Mouse (Mus musculus) urinary bladder, postnatal 10 days (tissue): ENCODE measurements around the gene Fcer2a.

Experiments used
- DNase-seq: peaks from one replicate; pipeline ENCODE4 v3.0.0; 2022; ENCODE audit warnings: low spot score

Fcer2a gene

DNA sequence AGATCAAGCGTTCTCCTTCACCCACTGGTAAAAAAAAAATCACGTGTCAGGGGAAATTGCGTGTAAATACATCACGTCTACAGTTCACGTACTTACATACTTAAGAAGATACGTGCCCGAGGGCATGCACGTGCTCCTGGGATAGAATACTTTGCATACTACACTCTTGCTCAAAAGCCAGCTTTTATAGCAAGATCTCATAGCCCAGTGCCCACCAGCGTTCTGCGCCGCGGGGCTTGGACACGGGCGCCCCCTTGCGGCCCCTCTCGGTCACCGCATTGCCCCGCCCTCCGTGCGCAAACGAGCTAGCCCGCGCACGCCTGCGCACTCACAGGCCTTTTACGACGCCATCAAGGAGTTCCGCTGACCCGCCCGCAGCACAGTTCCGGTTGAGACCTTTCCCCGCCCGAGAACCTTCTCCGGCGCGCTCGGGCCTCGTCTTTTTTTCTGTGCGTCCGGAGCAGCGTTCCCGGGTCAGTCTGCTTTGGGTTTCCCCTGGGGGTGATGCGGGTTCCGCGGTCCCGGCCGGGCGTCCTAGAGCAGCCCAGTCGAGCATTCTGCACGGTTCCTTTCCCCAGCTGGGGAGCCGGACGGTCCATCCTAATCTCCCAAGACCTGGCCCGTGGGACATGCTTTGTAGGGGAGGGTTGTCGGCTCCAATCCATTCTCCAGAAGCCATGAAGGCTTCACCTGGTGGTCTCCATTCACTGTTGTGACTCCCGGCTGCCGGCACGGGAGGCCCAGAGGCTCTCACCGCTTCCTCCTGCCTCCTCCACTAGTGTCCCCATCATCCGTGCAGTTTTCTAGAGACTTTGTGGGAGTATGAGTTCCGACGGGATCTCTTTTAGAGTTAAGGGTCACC lies 17.6 kb downstream of the Fcer2a start, which contains the start of gene Trappc5:
Gene Trappc5, plus strand, starts transcription at position 169 of the 862 bp plus-strand sequence.
- DNase-seq: peak; percentile 62

DNA sequence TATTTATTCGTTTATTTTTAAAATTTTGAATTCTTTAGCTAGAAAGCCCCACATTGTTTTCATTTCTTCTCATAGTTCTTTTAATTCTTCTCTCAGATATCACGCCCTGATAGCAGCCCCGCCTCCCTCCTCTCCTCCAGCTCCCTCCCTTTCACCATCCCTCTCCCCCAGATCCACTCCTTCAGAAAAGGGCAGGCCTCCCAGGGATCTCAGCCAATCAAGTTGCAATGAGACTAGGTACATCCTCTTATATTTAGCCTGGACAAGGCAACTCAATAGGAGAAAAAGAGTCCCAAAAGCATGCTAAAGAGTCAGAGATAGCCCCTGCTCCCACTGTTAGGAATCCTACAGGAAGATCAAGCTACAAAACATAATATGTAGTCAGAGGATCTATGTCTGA lies 19.3 kb downstream of the Fcer2a start:
- no peak for DNase-seq

DNA sequence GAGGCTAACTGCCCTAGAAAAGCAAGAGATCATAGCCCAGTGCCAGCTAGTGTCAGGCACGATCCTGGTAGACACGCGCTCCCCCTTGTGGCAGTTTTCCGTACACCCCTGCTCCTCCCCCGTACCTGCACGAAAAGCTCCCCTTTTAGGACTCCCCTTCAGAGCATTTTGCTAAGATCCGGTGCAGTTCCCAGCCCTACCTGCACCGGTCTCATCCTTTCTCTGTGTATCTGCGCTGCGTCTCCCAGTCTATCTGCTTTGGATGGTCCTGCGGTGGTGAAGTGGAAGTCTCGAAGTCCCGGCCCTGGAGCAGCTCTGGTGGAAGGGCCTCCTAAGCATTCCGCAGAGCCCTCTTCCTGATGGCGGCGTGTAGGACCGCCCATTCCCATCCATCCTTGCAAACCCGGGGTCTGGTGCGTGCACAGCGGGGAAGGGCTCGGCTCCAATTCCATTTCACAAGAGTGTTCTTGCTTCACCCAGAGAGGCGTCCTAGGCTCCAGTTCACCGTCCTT lies 21.9 kb downstream of the Fcer2a start, which contains the start of gene Fcor:
Gene Fcor, minus strand, starts transcription at position 383 of the 512 bp plus-strand sequence.
- DNase-seq: peak; percentile 46

DNA sequence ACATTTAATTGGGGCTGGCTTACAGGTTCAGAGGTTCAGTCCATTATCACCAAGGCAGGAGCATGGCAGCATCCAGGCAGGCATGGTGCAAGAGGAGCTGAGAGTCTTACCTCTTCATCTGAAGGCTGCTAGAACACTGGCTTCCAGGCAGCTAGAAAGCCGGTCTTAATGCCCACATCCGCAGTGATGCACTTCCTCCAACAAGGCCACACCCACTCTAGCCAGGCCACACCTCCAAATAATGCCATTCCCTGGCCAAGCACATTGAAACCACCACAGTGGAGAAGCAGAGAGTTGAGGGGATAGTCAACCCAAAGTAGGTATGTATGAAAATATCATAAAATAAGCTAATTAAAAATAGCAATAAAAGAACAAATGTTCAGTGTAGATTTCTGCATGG lies 23.6 kb downstream of the Fcer2a start:
- DNase-seq: no peak

DNA sequence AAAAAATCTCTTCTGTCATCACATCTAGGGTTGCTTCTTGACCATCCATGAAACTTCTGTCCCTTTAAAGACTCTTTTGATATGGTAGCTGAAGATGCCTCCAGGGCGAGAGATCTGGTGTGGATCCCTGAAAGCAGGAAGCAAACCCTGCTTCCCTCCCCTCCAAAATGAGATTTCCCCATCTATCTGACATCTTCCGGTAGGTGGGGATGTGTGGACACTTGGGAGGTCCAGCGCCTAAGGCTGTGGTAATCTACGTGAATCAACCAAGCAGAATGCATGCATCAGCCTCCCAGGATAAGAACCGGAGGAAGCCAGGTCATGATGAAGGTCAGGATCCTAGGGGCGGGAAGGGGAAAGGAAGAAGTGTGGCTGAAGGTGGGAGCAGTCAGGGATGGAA lies 28.5 kb downstream of the Fcer2a start, which contains the start of gene Mcemp1:
Gene Mcemp1, plus strand, starts transcription at position 248 of the 400 bp plus-strand sequence.
- DNase-seq: no peak

DNA sequence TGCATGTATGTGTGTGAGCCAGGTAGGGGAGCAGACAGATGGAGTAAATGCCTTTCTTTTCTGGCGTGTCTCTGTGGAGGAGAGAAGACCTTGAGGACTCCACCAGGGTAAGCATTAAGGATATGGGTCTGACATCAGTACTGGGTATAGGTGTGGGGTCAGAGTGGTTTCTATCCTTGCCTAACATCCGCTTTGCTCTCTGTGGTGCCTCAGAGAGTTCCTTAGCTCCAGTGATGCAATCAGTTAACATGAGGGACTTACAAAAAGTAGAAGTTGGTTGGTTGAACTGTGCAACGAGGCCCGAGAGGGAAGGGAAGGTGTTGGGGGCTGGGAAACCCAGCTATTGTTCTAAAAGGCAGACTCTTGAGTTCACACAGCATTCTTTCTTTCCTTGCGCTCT lies 29.6 kb downstream of the Fcer2a start:
- no peak for DNase-seq

DNA sequence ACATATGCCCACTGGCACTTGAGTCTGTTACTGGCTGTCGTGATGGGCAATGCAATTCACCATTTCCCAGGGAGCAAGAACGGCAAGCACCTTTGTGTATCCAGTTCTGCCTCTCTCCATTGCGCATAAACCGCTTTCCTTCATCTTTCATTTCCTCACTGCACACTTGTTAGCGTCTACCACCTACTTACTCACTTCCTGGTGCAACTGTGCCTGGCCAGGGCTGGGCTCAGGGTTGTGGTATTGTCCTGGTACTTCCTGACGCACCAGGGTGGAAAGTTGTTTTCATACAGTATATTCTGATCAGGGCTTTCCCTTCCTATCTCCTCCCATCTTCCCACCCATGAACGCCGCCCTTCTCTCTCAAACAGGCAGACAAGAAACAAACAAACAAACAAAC lies 33.1 kb downstream of the Fcer2a start:
- DNase-seq: no peak

DNA sequence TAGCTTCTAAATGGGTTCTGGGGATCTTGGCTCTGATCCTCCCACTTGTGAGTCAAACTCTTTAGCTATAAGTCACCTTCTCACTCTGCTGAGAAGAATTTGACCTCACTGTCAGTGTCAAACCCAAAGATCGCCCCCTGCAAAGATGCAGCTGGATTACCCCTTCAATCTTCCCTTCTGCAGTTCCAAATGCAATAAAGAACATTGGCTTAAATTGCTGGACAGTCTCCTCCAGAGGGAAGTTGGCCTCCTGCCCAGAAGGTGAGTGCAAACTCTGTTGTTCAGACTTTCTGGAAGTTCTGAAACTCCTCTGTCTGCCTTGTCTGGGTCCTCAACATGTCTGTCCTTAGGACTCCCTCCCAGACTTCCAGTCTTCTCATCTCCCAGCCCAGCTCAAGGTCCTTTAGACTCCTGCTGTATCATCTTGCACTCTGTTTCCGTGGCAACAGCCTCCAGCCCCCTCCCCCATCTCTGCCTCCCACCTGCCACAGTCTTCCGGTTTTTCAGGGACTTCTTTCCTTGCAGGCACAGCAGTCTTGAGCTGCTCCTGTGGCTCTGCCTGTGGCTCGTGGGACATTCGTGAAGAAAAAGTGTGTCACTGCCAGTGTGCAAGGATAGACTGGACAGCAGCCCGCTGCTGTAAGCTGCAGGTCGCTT lies 37.1 kb downstream of the Fcer2a start:
- no peak for DNase-seq

DNA sequence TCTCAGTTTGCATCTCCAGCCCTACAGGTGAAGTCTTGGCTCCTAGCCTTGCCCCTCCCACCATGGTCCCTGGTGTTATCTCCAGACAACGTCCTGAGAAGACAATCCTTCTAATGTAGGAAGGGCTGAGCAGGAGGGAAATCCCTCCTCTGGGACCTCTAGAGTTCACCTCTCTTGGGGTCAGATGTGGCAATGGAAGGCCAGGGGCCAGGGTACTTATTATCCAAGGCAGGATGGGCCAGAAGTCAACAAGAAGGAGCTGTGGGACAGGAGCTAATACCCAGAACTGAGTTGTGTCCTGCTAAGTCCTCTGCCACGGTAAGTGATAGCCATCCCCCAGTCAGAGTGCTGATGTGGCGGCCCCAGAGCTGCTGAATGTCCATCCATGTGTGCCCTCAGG lies 38.4 kb downstream of the Fcer2a start, which contains the start of gene Retn:
Gene Retn, plus strand, starts transcription at position 245 of the 400 bp plus-strand sequence.
- DNase-seq: no peak

DNA sequence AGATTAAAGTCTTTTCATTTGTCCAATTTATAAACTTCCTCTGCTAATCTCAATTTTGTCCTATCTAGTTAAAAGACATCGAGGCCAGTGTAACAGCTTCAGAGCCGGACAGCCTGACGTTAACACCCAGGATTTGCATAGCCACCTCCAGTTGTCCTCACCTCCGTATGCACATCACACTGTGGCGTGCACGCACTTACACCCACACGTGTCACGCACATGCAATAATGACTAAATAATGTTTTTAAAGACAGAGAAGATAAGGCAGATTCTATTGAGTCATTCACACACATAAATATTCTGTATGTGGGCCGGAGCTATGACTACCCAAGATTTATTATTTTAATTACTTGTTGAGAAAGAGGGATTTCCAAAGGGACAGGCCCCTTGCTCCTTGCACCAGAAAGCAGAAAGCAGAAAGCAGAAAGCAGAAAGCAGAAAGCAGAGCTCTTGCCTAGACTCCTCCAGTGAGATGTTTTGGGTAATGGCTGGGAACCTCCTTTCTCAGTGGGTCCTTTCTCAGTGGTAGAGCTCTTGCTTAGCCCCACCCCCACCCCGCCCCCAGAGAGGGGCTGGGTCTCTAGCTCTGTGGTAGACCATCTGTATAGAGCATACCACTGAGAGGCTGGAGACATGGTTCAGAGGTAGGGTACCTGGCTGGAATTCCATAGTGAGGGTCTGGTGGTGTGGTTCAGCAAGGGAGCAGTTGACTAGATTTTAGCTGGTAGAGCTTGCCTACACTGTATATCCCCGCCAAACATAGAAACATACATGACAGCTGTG lies 39.1 kb downstream of the Fcer2a start:
- no peak for DNase-seq

DNA sequence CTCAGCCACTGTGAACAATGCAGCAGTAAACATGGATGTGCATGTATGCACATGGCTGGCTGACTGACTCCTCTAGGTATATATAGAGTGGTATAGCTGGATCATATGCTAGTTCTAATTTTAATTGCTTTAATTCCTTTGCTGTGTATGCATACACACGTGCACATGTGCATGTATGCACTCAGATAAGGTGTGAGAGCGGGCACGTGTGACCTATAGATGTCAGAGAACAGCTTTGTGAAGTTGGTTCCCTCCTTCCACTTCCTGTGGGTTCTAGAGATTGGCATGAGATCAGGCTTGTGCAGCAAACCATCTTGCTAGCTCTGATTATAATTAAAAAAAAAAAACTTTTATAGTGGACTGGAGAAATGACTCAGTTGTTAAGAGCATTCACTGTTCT lies 41.1 kb downstream of the Fcer2a start:
- DNase-seq: no peak

DNA sequence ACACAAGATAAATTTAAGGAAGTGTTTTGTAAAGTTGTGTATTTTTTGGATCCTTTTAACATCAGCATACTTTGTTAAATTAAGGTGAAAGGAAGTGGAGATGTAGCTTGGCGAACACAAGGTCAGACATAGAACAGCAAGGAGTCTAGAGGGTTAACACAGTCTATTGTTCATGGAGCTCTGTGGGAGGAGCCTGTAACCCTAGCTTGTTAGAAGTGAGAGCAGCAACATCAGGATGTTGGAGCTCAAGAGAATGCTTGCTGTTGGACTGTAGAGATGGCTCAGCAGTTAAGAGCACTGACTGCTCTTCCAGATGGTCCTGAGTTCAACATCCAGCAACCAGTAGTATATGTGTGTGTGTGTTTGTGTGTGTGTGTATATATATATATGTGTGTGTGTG lies 45.0 kb downstream of the Fcer2a start:
- no peak for DNase-seq

DNA sequence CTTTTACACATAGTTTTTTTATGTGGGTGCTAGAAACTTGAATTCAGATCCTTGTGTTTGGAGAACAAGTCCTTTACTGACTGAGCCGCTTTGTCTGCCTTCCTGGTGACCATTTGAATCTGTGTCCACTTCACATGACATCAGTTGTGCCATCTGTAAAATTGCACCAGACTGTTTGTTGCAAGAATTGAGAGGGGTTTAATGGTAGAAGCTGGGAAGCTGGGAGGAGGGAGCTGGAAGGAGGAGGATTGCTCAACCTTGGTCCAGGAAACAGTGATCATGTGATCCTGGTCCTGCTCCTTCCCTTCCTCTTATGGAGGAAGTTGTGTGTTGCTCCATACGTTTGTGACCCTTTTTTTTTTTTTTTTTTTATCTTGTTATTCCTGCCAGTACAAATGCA lies 45.7 kb downstream of the Fcer2a start:
- no peak for DNase-seq

DNA sequence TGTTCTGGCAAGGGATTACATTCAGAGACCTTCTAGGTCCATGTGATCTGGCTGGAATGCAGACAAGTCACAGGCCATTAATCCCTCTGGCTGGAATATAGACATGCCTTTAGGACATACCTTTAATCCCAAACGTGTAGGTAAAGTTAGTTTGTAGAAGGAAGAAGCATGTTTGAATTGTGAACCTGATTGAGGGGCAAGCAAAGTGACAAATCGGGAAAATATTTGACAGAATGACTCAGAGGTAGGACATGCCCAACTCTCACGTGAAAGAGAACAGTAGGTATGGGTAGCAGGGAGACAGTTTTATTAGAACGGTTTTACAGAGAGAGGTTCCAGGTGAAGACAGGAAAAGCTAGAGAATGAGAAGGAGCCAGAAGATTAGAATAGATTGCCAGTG lies 46.4 kb downstream of the Fcer2a start:
- no peak for DNase-seq

DNA sequence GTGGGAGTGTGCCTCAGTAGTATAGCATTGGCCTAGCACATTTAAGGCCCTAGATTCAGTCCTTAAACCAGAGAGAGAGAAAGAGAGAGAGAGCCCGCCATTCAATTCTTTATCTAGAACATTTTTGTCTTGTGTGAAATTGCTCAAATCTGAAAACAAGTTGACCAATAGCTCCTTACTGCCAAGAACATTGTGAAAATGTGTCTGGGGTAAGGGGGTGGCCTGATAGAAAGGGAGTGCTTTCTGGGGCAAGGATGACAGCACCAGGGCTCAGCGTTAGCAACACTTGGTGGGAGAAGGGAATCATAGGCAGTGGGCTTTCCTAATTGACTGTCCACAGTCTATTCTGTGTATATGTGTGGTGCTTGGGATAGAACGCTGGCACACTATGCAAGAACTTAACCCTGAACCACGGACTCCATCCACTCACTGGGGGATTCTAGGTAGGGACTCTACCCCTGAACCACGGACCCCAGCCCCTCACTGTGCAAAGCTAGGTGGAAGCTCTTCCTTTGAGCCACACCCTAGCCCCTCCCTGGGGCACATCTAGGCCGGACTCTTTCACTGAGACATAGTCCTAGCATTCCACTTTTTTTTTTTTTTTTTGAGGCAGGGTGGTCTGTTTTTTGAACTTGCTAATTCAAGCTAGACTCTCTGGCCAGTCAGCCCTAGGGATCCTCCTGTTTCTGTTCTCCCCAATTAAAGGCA lies 47.0 kb downstream of the Fcer2a start:
- DNase-seq: no peak

DNA sequence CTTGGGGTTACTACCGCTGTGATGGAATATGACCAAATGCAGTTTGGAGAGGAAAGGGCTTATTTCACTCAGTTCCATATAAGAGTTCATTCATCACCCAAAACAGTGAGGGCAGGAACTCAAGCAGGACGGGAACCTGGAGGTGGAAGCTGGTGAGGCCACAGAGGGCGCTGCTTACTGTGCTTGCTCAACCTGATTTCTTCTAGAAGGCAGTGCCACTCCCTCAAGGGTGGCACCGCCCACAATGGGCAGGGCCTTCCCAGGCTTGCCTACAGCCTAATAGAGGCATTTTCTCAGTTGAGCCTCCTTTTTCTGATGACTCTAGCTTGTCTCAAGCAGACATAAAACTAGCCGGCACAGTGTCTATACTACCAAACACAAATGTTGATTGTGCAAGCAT lies 48.2 kb downstream of the Fcer2a start:
- DNase-seq: no peak
